Mouse (Mus musculus): Measurements from ENCODE around the gene Gtpbp1.

Gene Gtpbp1

DNA sequence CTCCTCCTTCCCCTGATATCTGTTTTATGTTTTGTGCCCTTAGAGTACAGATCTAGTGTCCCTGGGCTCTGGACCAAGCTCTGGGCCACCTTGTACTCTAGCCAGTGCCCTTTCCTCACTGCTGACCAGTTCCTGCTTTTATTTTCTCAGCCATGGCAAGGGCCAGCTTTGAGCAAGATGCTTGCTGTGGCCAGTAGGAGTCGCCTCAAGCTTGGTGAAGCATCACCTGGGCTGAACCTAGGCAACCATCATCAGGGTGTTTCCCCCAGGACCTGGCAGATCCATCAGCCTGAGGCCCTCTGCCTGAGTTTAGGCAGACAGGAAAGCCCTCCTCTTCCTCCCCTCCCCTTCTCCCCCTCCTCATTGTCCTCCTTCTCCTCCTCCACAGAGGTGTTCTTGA is 32.8 kb downstream of the Gtpbp1 start:
- DNase-seq (ENCODE audit: low spot score) = no peak

DNA sequence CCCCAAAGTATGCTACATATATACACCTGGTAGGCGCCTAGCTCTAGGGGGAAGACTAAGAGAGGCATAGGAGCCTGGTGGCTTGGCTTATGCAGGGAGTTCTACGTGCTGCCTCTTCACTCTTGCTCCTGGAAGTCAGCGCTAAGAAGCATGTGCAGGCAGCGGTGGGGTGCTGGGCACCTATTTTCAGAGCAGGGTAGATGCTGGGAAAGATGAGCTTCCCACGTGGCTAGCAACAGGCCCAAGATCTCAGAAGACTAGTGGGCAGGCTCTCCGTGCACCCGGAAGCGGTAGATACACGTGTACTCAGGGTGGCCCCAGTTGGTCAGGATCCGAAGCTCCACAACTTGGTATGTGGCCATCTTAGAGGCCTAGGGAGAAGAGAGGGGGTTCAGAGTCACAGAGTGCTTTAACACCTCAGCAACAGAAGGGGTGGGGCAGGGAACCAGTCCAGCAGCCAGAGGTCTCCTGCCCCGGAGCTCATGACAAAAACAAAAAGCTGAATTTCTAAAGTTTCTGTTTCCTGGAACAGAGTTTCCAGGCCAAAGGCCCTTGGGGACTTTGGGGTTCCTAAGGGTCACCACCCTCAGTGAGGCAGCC is 34.6 kb downstream of the Gtpbp1 start:
- no peak for DNase-seq (ENCODE audit: low spot score)

DNA sequence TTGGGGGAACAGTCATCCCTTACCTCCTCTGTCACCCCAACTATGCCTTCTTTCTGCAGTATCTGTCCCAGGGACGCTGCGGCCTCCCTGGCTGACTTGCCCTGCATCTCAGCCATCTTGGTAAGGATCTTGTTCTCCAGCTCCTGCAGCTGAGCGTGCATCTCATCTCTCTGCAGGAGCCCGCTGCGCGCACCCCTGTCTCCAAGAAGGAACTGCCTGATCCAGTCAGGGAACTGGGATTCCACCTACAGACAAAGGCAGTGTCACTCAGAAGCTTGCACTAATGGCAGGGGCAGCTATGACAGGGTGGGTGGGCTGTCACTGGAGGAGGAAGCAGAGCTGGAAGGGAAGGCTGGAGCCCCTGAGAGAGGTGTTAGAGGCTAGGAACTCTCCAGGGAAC is 37.2 kb downstream of the Gtpbp1 start:
- DNase-seq (ENCODE audit: low spot score) = no peak

DNA sequence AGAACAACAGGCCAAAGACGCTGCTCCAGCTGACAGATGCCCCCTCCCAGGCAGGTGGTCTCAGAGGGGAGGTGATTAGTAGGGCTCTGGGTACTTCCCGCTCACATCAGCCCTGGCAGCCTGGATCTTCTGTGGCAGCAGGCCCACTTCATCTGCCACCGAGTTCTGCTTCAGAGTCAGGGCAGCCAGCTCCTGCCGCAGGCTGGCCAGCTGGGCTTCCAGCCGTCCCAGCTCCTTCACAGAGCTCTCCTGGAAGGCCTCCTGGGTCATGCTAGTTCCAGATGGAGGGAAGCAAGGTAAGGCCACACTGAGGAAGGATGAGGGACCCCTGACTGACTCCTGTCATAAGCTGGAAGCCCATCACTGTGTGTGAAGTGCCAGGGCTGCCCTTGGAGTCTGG is 37.7 kb downstream of the Gtpbp1 start:
- no peak for DNase-seq (ENCODE audit: low spot score)

DNA sequence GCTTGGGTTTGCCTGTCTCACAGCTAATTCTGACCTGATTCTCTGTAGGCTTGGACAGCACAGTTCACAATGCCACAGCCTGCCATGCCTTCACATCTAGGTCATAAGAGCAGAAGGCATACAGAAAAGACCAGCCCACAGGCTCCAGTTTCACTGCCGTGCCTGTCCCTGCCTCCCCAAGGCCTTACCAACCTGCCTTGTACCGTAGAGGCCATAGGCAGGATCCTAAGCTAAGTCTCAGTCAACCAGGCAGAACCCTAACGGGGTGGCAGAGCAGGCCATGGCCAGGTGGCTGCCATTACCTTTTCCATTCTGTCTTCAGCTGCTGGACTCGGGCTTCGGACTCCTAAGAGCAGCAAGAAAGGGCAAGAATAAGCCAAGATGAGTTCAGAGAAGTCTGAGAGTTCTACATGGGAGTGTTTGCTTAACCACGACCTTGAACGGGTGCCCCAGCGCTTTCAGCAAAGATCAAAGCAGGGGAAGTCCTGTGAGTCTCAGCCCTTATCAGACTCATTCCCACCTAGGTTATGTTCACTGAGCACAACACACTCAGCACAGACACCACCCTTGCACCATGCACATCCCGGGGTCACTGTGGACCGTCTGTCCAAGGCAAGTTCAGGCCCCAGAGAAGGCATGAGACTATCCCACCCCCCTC is 38.2 kb downstream of the Gtpbp1 start:
- no peak for DNase-seq (ENCODE audit: low spot score)

DNA sequence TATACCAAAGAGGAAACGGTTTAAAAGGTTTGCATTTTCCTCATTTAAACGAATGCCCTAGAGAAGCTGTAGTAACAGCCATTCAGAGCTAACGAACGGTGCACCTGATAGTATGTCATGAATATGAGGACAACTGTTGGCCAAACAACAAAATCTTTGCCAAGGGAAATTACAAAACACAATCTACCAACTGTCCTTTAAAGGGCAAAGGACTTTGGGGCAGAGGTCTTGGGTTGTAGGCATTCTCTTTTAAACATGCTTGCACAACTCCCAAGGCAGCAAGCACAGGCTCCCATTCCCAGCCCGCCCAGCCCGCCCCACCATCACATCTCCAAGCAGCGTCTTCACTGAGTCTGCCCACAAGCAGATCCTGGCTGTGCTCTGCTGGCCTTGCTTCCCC is 40.9 kb downstream of the Gtpbp1 start:
- DNase-seq (ENCODE audit: low spot score) = no peak

DNA sequence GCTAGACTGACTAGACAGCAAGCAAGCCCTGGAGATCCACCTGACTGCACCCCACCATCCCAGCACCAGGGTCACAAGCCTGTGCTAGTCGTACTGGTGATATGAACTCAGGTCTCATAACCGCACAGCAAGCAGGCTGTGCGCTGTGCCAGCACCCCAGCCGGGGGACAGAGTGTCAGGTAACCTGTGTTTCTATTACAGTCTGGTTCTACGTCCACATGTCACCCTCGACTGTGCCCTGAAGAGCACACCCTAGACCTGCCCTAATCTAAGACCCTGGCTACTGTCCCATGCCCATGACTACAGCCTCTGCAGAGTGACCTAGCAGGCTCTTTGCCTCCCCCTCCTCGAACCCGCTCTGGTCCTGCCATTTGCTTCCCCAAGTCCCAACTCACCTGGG is 42.5 kb downstream of the Gtpbp1 start:
- DNase-seq (ENCODE audit: low spot score) = no peak

DNA sequence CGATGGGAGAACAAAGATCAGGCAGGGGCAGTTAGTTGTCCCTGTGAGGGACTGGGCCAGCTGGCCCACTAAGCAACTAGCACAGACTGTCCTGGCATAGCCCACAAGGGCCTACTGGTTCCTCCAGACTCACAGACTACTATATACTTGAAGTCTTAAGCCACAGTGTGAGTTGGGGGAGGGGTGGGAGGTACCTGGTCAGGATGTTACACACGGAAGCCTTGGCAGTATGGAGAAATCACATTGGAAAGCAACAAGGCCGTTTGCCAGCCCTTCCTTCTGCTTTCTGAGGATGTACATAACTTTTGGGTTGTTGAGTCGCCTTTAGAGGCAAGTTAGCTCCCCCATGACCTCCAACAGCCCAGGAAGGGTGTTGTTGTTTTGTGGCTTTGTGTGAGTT is 43.0 kb downstream of the Gtpbp1 start:
- DNase-seq (ENCODE audit: low spot score) = no peak

DNA sequence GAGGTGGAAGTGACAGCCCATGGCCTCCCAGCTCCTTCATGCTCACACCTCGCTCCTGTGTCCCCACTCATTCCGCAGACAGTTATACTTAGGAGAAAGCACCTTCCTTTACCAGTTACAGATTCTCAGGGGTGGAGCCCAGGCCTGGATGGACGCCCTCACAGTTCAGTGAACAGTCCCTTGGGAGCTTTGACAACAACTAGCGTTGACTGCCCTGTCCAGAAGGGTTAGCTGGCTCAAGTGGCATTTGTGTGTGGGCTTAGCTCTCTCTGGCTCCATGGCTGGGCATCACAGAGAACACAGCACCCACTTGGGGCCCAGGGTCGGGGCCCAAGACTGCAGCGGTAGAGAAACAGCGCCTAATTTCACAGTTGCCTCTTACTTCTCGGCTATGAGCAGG is 43.7 kb downstream of the Gtpbp1 start:
- DNase-seq (ENCODE audit: low spot score) = no peak

DNA sequence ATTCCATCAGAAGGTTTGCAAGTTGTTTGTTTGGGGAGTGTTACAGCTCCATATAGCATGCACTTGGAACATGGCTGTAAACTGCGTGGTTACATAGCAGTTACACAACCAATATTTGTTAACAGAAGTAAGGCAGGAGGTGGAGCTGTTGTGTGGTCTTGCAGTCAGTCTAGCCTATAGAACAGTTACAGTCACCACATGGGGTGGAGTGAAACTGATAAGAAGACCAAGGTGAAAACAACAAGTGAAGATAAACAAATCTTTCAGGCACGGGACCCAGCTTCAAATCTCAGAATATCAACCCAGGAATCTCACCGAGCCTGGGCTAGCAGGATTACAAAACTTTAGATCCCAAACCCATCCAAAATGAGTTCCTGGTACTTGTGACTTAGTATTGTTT is 50.1 kb downstream of the Gtpbp1 start:
- no peak for DNase-seq (ENCODE audit: low spot score)

DNA sequence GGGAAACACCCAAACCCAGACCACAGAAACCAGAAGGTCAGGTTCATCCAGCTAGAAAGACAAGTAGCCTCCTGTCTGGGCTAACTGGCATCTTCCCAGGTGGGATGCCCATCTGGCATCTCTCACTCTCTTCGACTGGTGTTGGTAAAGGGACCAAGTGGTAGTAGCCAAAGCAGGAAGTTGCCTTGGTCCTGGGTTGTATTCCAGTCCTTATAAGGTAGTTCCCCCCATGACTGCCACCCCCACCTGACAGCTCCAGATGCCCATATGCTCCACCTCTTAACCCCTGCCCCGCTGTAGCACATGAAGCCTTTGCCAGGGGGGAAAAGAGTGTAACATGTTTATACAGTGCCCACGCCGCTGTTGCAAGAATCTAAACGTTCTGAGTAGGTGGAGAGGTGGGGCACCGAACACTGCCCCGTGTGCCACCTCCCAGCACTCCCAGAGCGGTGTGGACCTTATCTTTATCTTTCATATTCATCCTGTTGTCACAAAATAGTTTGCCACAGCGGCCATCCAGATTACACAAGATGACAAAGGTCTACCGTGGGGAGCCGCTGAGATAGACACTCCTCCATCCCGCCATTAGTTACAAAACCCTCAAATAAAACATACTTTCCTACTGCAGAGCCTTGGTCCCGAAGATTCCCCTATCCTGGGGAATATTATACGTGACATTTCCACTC is 50.7 kb downstream of the Gtpbp1 start:
- DNase-seq (ENCODE audit: low spot score) = no peak

DNA sequence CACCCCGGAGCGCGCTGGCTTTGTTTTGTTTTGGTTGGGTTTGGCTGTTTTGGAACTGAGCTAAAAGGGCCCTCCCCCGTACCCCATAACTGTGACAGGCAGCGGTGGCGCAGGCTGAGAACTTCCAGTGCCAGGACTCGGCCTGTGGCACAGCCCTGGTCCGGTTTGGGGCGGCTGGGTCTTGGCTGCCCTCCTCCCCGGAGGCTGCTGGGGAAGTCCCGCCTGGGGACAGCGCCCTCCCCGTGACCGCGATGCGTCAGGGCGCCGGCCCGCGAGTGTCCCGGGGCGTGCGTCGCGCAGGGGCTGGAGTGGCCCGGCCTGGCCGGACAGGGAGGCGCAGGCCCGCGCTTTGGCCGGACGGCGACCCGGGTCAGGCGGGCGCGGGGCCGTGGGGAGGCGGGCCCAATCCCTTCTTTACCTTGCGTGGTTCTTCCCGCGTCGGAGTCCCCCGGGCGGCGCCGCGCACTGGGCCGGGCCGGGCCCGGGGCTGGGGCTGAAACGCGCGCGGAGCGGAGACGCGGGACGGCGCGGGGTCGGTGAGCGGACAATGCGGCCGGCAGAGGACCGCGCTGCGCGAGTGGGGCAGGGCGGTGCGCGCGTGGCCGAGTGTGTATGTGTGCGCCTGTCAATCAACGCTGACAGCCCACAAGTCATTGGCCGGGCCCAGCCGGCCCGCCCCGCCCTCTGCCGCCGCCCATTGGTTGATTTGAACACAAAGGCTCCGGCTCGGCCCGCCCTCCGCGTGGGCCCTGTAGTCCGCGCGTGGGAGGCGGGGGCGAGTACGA is 51.5 kb downstream of the Gtpbp1 start, which contains the start of gene Sun2:
Gene Sun2, minus strand, starts transcription at position 616 of the 785 bp plus-strand sequence.
- peak; percentile 88 for DNase-seq (ENCODE audit: low spot score)

DNA sequence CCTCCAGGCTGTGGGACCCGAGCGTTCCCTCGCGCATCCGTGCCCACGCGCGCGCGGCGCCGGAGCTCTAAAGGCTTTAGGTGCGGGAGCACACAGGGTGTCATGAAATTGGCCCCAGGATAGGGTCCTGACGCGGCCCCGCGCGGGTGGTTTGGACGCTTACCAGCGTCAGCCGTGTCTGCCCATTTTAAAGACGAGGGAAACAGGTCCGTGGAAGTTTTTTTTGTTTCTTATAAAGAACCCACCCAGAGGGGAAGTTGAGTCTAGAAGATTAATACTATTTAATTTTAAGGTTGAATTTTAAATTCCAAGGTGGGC is 52.0 kb downstream of the Gtpbp1 start:
- DNase-seq (ENCODE audit: low spot score) = no peak

DNA sequence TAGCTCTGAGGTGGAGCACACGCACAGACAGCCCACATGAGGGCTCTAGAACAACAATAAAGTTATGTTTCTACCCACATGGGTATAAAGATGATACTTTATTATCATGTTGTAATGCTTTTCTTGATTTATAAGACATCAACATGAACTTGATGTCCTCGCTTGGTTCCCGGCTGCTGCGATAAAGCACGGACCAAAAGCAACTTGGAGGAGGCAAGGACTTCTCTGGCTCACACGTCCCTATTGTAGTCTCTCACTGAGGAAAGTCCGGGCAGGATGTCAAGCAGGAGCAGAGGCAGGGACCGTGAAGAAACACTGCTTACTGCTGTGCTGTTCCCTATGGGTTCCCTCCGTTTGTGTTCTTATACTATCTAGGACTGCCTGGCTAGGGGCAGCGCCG is 53.4 kb downstream of the Gtpbp1 start:
- no peak for DNase-seq (ENCODE audit: low spot score)

DNA sequence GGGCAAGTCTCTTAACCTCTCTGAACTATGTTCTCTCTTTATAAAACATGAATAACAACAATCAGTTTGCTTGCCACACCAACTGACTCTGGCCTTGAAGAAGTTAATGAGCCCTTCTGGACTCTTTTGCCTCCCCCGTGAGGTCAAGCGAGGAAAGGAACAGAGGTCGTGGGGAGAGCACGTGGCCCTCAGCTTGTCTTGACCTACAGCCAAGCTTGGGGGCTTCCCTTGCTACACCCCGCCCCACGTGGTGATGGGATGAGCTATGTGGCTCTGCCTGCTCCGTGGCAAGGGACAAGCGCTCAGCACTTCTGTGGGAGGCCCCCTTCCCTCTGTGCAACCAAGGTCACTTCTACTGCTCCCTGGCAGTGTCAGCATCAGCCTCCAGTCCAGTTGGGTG is 54.1 kb downstream of the Gtpbp1 start:
- no peak for DNase-seq (ENCODE audit: low spot score)

DNA sequence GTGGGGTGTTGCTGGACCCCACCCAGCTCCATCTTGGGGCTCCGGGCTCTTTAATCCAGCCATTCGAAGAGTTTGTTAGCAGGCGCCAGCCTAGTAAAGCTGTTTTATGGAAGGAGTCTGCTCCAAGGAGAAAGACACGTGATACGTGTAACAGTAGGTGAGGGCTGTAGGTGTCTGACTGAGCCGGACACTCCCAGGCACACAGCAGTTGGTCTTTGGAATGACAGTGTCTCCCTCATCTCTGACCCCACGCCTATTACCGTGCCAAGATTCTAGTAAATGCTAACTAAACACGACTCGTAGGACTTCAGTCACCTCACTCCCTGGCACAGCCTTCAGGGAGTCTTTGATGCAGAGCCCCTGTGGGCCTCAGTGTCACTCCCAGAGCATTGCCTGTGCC is 54.7 kb downstream of the Gtpbp1 start:
- DNase-seq (ENCODE audit: low spot score) = no peak

DNA sequence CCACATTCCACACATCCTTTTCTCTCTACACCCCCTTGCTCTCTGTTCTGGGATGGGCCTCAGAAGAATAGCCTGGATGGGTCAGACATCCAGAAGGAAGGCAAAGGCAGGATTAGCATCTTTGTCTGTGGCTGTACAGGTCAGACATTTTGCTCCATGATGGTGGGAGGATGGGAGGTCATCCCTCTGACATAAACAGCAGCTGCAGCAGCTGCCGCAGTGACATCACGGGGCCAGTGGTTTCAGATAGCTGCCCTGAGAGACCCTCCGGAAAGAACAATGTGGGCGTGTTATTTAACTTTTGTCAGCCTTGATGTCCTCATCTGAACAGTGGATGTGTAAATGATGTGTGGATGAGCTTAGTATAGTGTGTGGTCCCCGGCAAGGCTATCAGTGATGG is 55.2 kb downstream of the Gtpbp1 start:
- no peak for DNase-seq (ENCODE audit: low spot score)

DNA sequence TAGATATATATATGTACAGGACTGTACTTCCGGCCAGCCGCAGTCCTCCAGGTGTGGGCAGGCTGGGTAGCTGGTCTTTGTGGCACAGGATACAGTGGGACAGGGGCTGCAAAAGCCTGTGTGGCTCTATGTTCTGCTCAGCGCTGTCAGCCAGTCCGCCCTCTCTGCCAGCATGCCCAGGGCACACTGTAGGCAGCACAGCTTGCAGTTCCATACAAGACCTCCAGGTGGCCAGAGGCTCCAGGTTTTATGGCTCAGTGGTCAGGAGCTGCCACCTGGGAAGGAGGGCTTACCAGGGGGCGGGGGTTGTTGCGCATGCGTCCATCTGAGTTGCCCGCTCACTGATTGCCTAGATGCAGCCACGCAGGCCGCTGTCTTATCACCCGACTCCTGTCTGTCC is 57.4 kb downstream of the Gtpbp1 start:
- no peak for DNase-seq (ENCODE audit: low spot score)

DNA sequence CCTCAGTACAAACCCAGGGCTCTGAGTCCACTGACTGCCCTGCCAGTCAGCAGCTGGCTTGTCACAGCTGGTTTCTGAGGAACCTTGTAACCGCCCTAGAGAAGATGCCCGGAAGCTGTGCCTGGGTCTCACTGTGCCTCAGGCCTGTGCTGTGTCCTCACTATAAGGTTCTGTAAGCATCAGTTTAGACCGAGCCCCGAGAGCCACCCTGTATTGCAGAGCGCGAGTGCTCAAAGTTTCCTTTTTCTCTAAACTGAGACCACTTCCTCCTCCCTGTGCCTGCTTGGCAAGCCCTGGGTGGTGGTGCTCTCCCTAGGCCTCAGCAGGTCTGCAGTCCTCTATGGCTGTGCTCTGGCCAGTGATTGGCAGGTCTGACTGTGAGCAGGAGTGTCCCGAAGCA is 58.5 kb downstream of the Gtpbp1 start:
- DNase-seq (ENCODE audit: low spot score) = no peak

DNA sequence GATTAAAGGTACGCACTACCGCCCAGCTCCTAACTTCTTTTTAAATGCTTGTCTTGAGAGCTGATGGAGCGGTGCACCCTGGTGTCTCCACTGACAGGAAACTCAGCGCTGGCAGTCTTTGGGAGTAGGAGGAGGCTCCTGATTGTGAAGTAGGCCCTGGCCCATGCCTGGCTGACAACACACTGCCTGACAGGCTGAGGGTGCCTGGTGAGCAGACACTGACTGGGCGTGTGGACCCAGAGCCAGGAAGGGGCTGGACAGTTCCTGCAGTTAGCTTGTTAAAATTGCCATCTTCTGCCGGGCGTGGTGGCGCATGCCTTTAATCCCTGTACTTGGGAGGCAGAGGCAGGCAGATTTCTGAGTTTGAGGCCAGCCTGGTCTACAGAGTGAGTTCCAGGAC is 59.6 kb downstream of the Gtpbp1 start:
- DNase-seq (ENCODE audit: low spot score) = no peak

DNA sequence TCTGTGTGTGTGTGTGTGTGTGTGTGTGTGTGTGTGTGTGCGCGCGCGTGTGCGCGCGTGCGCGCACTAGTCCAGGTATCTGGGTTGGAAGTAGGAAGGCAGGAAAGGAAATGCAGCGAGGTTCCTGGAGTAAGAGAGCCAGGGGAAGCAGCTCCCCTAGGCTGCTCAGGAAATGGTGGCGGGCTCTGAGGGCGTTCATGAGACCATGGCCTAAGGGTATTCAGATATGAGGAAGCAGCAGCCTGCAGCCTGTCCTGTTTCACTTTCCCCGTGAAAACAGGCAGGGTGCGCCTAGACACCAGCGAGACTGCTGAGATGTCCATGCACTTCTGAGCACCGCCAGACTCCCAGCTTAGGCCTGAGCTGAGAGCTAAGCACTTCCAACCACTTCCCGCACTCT is 61.1 kb downstream of the Gtpbp1 start:
- no peak for DNase-seq (ENCODE audit: low spot score)

DNA sequence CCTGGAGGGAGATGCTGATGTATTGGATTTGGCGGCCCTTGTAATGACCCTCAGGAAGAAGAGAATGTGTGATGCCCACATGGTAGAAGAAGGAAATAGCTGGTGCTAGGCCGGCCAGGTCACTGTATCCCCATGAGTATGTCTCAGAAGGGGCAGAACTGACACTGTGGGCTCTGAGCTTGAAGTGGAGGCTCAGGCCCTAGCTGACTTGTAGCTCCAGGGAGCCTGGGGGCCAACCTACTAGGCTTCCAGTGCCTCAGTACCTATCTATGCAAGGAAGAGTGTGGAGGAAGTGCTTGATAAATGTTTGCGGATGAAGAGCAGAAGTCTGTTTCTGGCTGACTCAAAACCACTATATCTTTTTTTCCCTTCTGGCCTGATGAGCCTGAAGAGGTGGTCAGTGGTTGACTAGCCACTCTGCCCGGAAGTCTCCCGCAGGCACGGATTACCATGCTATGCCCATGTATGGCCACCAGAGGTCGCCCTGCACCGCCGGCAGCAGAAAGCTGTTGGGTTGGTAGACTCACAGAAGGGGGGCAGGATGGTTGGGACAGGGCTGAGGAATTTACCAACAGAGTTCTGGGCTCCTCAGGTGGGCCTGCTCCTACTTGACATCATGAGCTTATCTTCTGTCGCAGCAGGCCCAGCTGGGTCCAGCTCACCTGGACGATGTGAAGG is 62.2 kb downstream of the Gtpbp1 start:
- peak; percentile 77 for DNase-seq (ENCODE audit: low spot score)

DNA sequence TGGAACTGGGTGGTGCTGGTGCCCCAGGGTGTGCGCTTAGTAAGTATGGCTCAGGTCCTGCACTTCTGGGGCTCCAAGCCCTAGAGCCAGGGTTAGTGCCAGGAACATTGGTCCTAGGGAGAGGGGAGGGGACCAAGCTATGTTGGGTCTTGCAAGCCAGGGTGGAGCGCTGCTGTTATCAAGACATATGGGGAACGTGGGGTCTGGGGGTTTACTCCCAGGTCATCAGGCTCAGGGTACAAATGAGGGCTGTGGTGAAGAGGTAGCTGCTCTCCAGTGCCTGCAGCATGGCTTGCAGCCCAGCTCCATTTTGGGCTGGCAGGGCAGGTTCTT is 62.7 kb downstream of the Gtpbp1 start:
- no peak for DNase-seq (ENCODE audit: low spot score)

All from ovary, postnatal 36 days (tissue).